Mouse (Mus musculus) lung, postnatal 10 days (tissue): ENCODE results near the gene Ctsl.

ENCODE experiments used
- DNase-seq: peaks from one replicate; pipeline ENCODE4 v3.0.0; 2021

The Ctsl gene

GRCm38 (mm10) chr13:64369805-64370172, 901 bp downstream of the Ctsl start:
- peak; percentile 48 for DNase-seq

GRCm38 (mm10) chr13:64368596-64368995, 2.1 kb downstream of the Ctsl start:
- DNase-seq: no peak

- DNase-seq: no peak
These were observed 3.1 kb downstream of the Ctsl start for GRCm38 (mm10) chr13:64367615-64368014.

GRCm38 (mm10) chr13:64365326-64365725, 5.4 kb downstream of the Ctsl start:
- DNase-seq: no peak

GRCm38 (mm10) chr13:64364258-64364657, 6.4 kb downstream of the Ctsl start:
- DNase-seq: peak; percentile 27

- DNase-seq: no peak
These were observed 8.6 kb downstream of the Ctsl start for GRCm38 (mm10) chr13:64362139-64362538.

GRCm38 (mm10) chr13:64361020-64361419, 9.7 kb downstream of the Ctsl start:
- DNase-seq: no peak

GRCm38 (mm10) chr13:64359702-64360101, 11.0 kb downstream of the Ctsl start:
- no peak for DNase-seq

GRCm38 (mm10) chr13:64358476-64358875, 12.2 kb downstream of the Ctsl start:
- DNase-seq: peak; percentile 7

- no peak for DNase-seq
These were observed 13.3 kb downstream of the Ctsl start for GRCm38 (mm10) chr13:64357389-64357788.

- no peak for DNase-seq
These were observed 21.2 kb downstream of the Ctsl start for GRCm38 (mm10) chr13:64349474-64349873.

GRCm38 (mm10) chr13:64344082-64344501, 26.6 kb downstream of the Ctsl start:
- peak; percentile 24 for DNase-seq

- DNase-seq: peak; percentile 8
These were observed 27.1 kb downstream of the Ctsl start for GRCm38 (mm10) chr13:64343598-64343997.

- DNase-seq: no peak
These were observed 35.1 kb downstream of the Ctsl start for GRCm38 (mm10) chr13:64335546-64336132.

GRCm38 (mm10) chr13:64333102-64333501, 37.6 kb downstream of the Ctsl start:
- DNase-seq: no peak

GRCm38 (mm10) chr13:64332321-64332720, 38.4 kb downstream of the Ctsl start:
- no peak for DNase-seq

GRCm38 (mm10) chr13:64322561-64323281, 48.0 kb downstream of the Ctsl start:
- no peak for DNase-seq

GRCm38 (mm10) chr13:64320334-64320733, 50.4 kb downstream of the Ctsl start:
- no peak for DNase-seq

- DNase-seq: no peak
These were observed 50.9 kb downstream of the Ctsl start for GRCm38 (mm10) chr13:64319782-64320181.

- DNase-seq: peak; percentile 51
These were observed 52.3 kb downstream of the Ctsl start for GRCm38 (mm10) chr13:64318355-64318754.

- peak; percentile 68 for DNase-seq
These were observed 55.1 kb downstream of the Ctsl start for GRCm38 (mm10) chr13:64315483-64316050.

- DNase-seq: no peak
These were observed 56.6 kb downstream of the Ctsl start for GRCm38 (mm10) chr13:64314041-64314440.

- DNase-seq: no peak
These were observed 57.8 kb downstream of the Ctsl start for GRCm38 (mm10) chr13:64312916-64313289.
